Mouse (Mus musculus): ENCODE measurements around the gene Tmem94. TPM values are rescaled to one million over a fixed set of nuclear protein-coding genes. Genes with fewer than 3 reads are reported as not detected.

Gene Tmem94
- 69.4 and 70.7 TPM in 2 replicates for polyA plus RNA-seq (2012)

GRCm38 (mm10) chr11:115765103-115765606 is at the start of gene Tmem94:
Gene Tmem94, plus strand, starts transcription at chr11:115765433.

GRCm38 (mm10) chr11:115813507-115814296 is 48.5 kb downstream of the Tmem94 start, which contains the start of gene Caskin2:
Gene Caskin2, minus strand, starts transcription at chr11:115813639.

GRCm38 (mm10) chr11:115814605-115815450 is 49.6 kb downstream of the Tmem94 start, which contains the start of gene Tsen54:
Gene Tsen54, plus strand, starts transcription at chr11:115814724.

GRCm38 (mm10) chr11:115823774-115824740 is 58.8 kb downstream of the Tmem94 start, which contains the start of gene Llgl2:
Gene Llgl2, plus strand, starts transcription at chr11:115824049.

Other genes starting within 250 kb of the Tmem94 start
- gene Sumo2, start 229.2 kb upstream of the Tmem94 start, polyA plus RNA-seq (2012), result 320 and 361 TPM in 2 replicates
- 41.2 and 45.2 TPM in 2 replicates for gene Nup85, start 201.0 kb upstream of the Tmem94 start, polyA plus RNA-seq (2012)
- gene Mrps7, start 161.5 kb upstream of the Tmem94 start, polyA plus RNA-seq (2012), result 59.0 and 61.7 TPM in 2 replicates
- gene Gga3, start 161.4 kb upstream of the Tmem94 start, polyA plus RNA-seq (2012), result 109 and 133 TPM in 2 replicates
- gene Mif4gd, start 152.5 kb upstream of the Tmem94 start, polyA plus RNA-seq (2012), result 22.9 and 27.4 TPM in 2 replicates
- 28.6 and 28.8 TPM in 2 replicates for gene Slc25a19, start 137.1 kb upstream of the Tmem94 start, polyA plus RNA-seq (2012)
- 87.8 and 104 TPM in 2 replicates for gene Grb2, start 56.8 kb upstream of the Tmem94 start, polyA plus RNA-seq (2012)
- gene Caskin2, start 48.2 kb downstream of the Tmem94 start, polyA plus RNA-seq (2012), result 20.0 and 25.9 TPM in 2 replicates
- 86.5 and 92.0 TPM in 2 replicates for gene Tsen54, start 49.3 kb downstream of the Tmem94 start, polyA plus RNA-seq (2012)
- gene Llgl2, start 58.6 kb downstream of the Tmem94 start, polyA plus RNA-seq (2012), result 12.8 and 20.8 TPM in 2 replicates
- 6.0 and 7.2 TPM in 2 replicates for gene Myo15b, start 93.0 kb downstream of the Tmem94 start, polyA plus RNA-seq (2012)
- 13.3 and 20.5 TPM in 2 replicates for gene Smim5, start 134.5 kb downstream of the Tmem94 start, polyA plus RNA-seq (2012)
- 0.11 and 0.25 TPM in 2 replicates for gene Smim6, start 146.6 kb downstream of the Tmem94 start, polyA plus RNA-seq (2012)
- 27.2 and 27.8 TPM in 2 replicates for gene Sap30bp, start 167.8 kb downstream of the Tmem94 start, polyA plus RNA-seq (2012)
- gene Recql5, start 168.0 kb downstream of the Tmem94 start, polyA plus RNA-seq (2012), result 20.8 and 23.6 TPM in 2 replicates
- gene Itgb4, start 209.3 kb downstream of the Tmem94 start, polyA plus RNA-seq (2012), result 0.71 and 1.1 TPM in 2 replicates
- gene Galk1, start 247.3 kb downstream of the Tmem94 start, polyA plus RNA-seq (2012), result 84.2 and 104 TPM in 2 replicates

Data from megakaryocyte-erythroid progenitor cell, adult 5 weeks (primary cell).